Mouse (Mus musculus): ENCODE measurements at regions not wholly inside any gene's neighbourhood (a gene's known extent, or its start where the extent isn't known, plus 50 kb on each side); places are given as distances from the start of the nearest gene placed in this dataset.

- Histone ChIP-seq H3K4me3 (replicated peaks; ENCODE audit: control insufficient read depth, low read depth, low read length) (no peak overlapping the region), H3K27ac (ENCODE audit: control insufficient read depth, insufficient read depth, low read depth, low read length, poor library complexity) (no peak overlapping the region), H3K4me1 (ENCODE audit: control insufficient read depth, insufficient read depth, low read length) (no peaks in the 10 kb centered on the region)
- TF ChIP-seq POLR2A (IDR thresholded peaks at IDR 0.05; ENCODE audit: borderline replicate concordance, control insufficient read depth, low read depth, low read length): no peak
- TF ChIP-seq CTCF (IDR thresholded peaks at IDR 0.05; ENCODE audit: control insufficient read depth, insufficient read depth, low read length): no peak
- WGBS: 13% methylated on average over 1 of the region's 1 CpGs
Observed at GRCm38 (mm10) chr13:117334125-117334524, 113.2 kb upstream of the Gm17509 start.

- Histone ChIP-seq H3K4me1 (ENCODE audit: control insufficient read depth, insufficient read depth, low read length) (no peaks in the 10 kb centered on the region), H3K4me3 (replicated peaks; ENCODE audit: control insufficient read depth, low read depth, low read length) (no peak overlapping the region), H3K27ac (ENCODE audit: control insufficient read depth, insufficient read depth, low read depth, low read length, poor library complexity) (no peak overlapping the region)
- 85% methylated on average over 5 of the region's 5 CpGs for WGBS
- no peak for TF ChIP-seq CTCF (IDR thresholded peaks at IDR 0.05; ENCODE audit: control insufficient read depth, insufficient read depth, low read length)
- TF ChIP-seq POLR2A (IDR thresholded peaks at IDR 0.05; ENCODE audit: borderline replicate concordance, control insufficient read depth, low read depth, low read length): no peak
Observed at GRCm38 (mm10) chr13:117334539-117334938, 113.7 kb upstream of the Gm17509 start.

- 60% methylated on average over 4 of the region's 4 CpGs for WGBS
- H3K4me3 ChIP-seq (replicated peaks; ENCODE audit: control insufficient read depth, low read depth, low read length): no peak overlapping the region
- H3K27ac ChIP-seq (ENCODE audit: control insufficient read depth, insufficient read depth, low read depth, low read length, poor library complexity): no peak overlapping the region
- TF ChIP-seq CTCF (IDR thresholded peaks at IDR 0.05; ENCODE audit: control insufficient read depth, insufficient read depth, low read length) (no peak), POLR2A (IDR thresholded peaks at IDR 0.05; ENCODE audit: borderline replicate concordance, control insufficient read depth, low read depth, low read length) (no peak)
- no peaks in the 10 kb centered on the region for H3K4me1 ChIP-seq (ENCODE audit: control insufficient read depth, insufficient read depth, low read length)
Observed at GRCm38 (mm10) chr13:117381086-117381595, 160.3 kb upstream of the Gm17509 start.

GRCm38 (mm10) chr13:117383480-117384137, 162.7 kb upstream of the Gm17509 start:
- H3K4me1 ChIP-seq (ENCODE audit: control insufficient read depth, insufficient read depth, low read length): no peaks in the 10 kb centered on the region
- H3K4me3 ChIP-seq (replicated peaks; ENCODE audit: control insufficient read depth, low read depth, low read length): no peak overlapping the region
- TF ChIP-seq POLR2A (IDR thresholded peaks at IDR 0.05; ENCODE audit: borderline replicate concordance, control insufficient read depth, low read depth, low read length) (no peak), CTCF (IDR thresholded peaks at IDR 0.05; ENCODE audit: control insufficient read depth, insufficient read depth, low read length) (no peak)
- no peak overlapping the region for H3K27ac ChIP-seq (ENCODE audit: control insufficient read depth, insufficient read depth, low read depth, low read length, poor library complexity)
- 80% methylated on average over 12 of the region's 12 CpGs for WGBS

- no peaks in the 10 kb centered on the region for H3K4me1 ChIP-seq (ENCODE audit: control insufficient read depth, insufficient read depth, low read length)
- no peak overlapping the region for H3K4me3 ChIP-seq (replicated peaks; ENCODE audit: control insufficient read depth, low read depth, low read length)
- no peak overlapping the region for H3K27ac ChIP-seq (ENCODE audit: control insufficient read depth, insufficient read depth, low read depth, low read length, poor library complexity)
- no peak for TF ChIP-seq POLR2A (IDR thresholded peaks at IDR 0.05; ENCODE audit: borderline replicate concordance, control insufficient read depth, low read depth, low read length)
Observed at GRCm38 (mm10) chr13:117390287-117390686, 169.4 kb upstream of the Gm17509 start.

GRCm38 (mm10) chr13:117393488-117393887, 172.6 kb upstream of the Gm17509 start:
- H3K4me3 ChIP-seq (replicated peaks; ENCODE audit: control insufficient read depth, low read depth, low read length): no peak overlapping the region
- TF ChIP-seq POLR2A (IDR thresholded peaks at IDR 0.05; ENCODE audit: borderline replicate concordance, control insufficient read depth, low read depth, low read length): no peak
- TF ChIP-seq CTCF (IDR thresholded peaks at IDR 0.05; ENCODE audit: control insufficient read depth, insufficient read depth, low read length): no peak
- 20% methylated on average over 1 of the region's 1 CpGs for WGBS
- no peaks in the 10 kb centered on the region for H3K4me1 ChIP-seq (ENCODE audit: control insufficient read depth, insufficient read depth, low read length)
- H3K27ac ChIP-seq (ENCODE audit: control insufficient read depth, insufficient read depth, low read depth, low read length, poor library complexity): no peak overlapping the region

GRCm38 (mm10) chr13:117401245-117401644, 180.4 kb upstream of the Gm17509 start:
- Histone ChIP-seq H3K4me1 (ENCODE audit: control insufficient read depth, insufficient read depth, low read length) (no peaks in the 10 kb centered on the region), H3K27ac (ENCODE audit: control insufficient read depth, insufficient read depth, low read depth, low read length, poor library complexity) (no peak overlapping the region), H3K4me3 (replicated peaks; ENCODE audit: control insufficient read depth, low read depth, low read length) (no peak overlapping the region)
- 82% methylated on average over 4 of the region's 4 CpGs for whole genome bisulfite sequencing
- TF ChIP-seq CTCF (IDR thresholded peaks at IDR 0.05; ENCODE audit: control insufficient read depth, insufficient read depth, low read length) (no peak), POLR2A (IDR thresholded peaks at IDR 0.05; ENCODE audit: borderline replicate concordance, control insufficient read depth, low read depth, low read length) (no peak)

- WGBS: 71% methylated on average over 7 of the region's 7 CpGs
- no peak overlapping the region for H3K27ac ChIP-seq (ENCODE audit: control insufficient read depth, insufficient read depth, low read depth, low read length, poor library complexity)
- no peak for TF ChIP-seq CTCF (IDR thresholded peaks at IDR 0.05; ENCODE audit: control insufficient read depth, insufficient read depth, low read length)
- TF ChIP-seq POLR2A (IDR thresholded peaks at IDR 0.05; ENCODE audit: borderline replicate concordance, control insufficient read depth, low read depth, low read length): no peak
- no peak overlapping the region for H3K4me3 ChIP-seq (replicated peaks; ENCODE audit: control insufficient read depth, low read depth, low read length)
- no peaks in the 10 kb centered on the region for H3K4me1 ChIP-seq (ENCODE audit: control insufficient read depth, insufficient read depth, low read length)
Observed at GRCm38 (mm10) chr13:117409940-117410339, 189.1 kb upstream of the Gm17509 start.

- no peak for TF ChIP-seq CTCF (IDR thresholded peaks at IDR 0.05; ENCODE audit: control insufficient read depth, insufficient read depth, low read length)
- no peak for TF ChIP-seq POLR2A (IDR thresholded peaks at IDR 0.05; ENCODE audit: borderline replicate concordance, control insufficient read depth, low read depth, low read length)
- H3K27ac ChIP-seq (ENCODE audit: control insufficient read depth, insufficient read depth, low read depth, low read length, poor library complexity): no peak overlapping the region
- H3K4me3 ChIP-seq (replicated peaks; ENCODE audit: control insufficient read depth, low read depth, low read length): no peak overlapping the region
- WGBS: 56% methylated on average over 4 of the region's 4 CpGs
- no peaks in the 10 kb centered on the region for H3K4me1 ChIP-seq (ENCODE audit: control insufficient read depth, insufficient read depth, low read length)
Observed at GRCm38 (mm10) chr13:117413616-117414015, 188.5 kb upstream of the Hcn1 start.

All from bone marrow, adult 2 months (tissue).